Mouse (Mus musculus) erythroid progenitor cell, adult 5-6 weeks (primary cell): Measurements from ENCODE around the gene Patj. TPM values are rescaled to one million over a fixed set of nuclear protein-coding genes. Genes with fewer than 3 reads are reported as not detected.
"Not testable (repeated sequence)": the region's sequence is repeated elsewhere in the genome, so short reads cannot be mapped to it uniquely, and the experiment has no call there.

Source experiments
- ATAC-seq: replicated peaks from 2 replicates; pipeline ENCODE4 v1.8.0; 2016; ENCODE audit warnings: moderate number of reproducible peaks, mild to moderate bottlenecking, moderate TSS enrichment, inconsistent platforms; ENCODE audit not compliant: poor library complexity, low FRiP score, severe bottlenecking
- total RNA-seq, 2 experiments: library from RNA; stranded (forward) in 1 of 2; stranded (reverse) in 1 of 2; fragments of 150-400 nt in 1 of 2; fragments of 186-747, 209-891 nt in 1 of 2; gene quantifications; 2 replicates each; pipeline versions ENCODE4 v1.2.3 to v1.2.4; 2015 to 2017; ENCODE audit warnings: low replicate concordance in 2 of 2

Patj gene
- total RNA-seq, 2 experiments from 2014 or later = 4.2 TPM; not detected in 1

DNA sequence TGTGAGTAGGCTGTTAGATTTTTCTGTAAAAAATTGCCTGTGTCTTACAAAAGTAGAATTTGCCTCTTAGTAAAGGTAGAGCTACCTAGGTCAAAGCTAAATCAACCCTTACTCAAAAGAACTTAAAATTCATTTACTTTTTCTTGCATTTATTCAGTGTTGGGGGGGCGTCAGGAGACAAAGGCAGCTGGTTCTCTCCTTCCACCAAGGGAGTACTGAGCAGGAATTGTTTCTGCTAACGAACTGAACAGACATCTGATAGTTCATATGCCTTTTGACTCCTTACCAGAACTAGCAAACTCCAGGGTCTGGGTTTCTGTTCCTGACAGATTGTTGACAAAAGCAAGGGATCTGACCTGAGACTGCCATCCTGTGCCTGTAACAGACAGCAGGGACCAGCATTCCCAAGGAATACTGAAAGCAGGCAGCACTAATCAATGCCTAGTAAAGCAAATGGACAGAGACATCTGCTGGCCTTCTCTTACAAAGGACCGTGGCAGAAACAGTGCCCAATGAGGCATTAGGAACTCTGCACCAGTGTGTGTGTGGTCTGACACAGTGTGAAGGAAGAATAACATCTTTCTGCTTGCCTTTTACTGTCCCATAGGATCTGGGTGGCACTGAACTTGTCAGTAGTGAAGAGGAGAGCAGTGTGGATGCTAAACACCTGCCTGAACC lies 227.6 kb downstream of the Patj start:
- ATAC-seq = no peak

- no peak for ATAC-seq
Observed at GRCm38 (mm10) chr4:98628286-98628685, 232.7 kb downstream of the Patj start.

DNA sequence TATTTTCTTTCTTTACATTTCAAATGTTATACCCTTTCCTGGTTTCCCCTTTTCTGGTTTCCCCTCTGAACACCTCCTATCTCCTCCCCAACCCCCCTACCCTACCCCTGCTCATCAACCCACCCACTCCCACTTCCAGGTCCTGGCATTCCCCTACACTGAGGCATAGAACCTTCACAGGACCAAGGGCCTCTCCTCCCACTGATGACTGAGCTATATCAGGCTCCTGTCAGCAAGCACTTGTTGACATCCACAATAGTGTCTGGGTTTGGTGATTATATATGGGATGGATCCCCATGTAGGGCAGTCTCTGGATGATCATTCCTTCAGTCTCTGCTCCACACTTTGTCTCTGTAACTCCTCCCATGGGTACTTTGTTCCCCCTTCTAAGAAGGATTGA lies 233.6 kb downstream of the Patj start:
- ATAC-seq = not testable (repeated sequence)

- no peak; the same call in 1 of the 2 replicates for ATAC-seq
Observed at GRCm38 (mm10) chr4:98635140-98635837, 239.7 kb downstream of the Patj start.

DNA sequence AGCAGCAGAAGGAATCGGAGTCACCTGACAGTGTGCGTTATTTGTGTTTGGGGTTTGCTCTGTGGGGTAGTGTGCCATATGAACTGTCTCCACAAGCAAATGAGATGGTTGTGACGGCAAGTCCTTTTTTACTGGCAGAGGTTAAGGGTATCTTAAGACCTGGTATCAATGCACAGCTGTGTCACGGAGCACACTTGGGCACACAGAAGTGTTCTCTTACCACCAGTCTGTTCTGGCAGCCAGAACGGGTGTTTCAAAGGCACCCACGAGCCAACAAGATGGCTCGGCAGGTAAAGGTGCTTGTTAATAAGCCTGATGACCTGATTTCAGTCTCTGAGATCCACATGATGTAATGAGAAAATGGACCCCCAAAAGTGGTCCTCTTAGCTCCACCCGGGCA lies 243.1 kb downstream of the Patj start:
- no peak for ATAC-seq

DNA sequence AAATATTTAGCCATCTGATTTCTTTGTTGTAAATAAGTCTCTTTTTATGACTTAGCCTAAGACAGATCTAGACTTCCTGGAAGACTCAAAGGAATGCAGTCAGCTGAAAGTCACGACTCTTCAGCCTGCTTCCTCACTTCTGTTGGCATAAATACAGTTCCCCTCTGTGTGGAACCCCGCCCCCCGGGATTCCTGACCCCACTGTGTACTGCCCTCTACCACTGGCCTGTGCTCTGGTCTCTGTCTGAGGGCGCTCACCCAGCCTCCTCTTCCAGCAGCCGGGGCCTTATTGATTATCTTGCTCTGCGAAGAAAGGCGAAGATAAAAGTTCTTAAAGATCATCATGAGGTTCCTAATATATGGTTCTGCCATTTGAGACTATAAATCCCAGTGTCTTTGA lies 258.1 kb downstream of the Patj start:
- ATAC-seq = no peak

- ATAC-seq = no peak
Observed at GRCm38 (mm10) chr4:98654419-98654821, 258.8 kb downstream of the Patj start.

DNA sequence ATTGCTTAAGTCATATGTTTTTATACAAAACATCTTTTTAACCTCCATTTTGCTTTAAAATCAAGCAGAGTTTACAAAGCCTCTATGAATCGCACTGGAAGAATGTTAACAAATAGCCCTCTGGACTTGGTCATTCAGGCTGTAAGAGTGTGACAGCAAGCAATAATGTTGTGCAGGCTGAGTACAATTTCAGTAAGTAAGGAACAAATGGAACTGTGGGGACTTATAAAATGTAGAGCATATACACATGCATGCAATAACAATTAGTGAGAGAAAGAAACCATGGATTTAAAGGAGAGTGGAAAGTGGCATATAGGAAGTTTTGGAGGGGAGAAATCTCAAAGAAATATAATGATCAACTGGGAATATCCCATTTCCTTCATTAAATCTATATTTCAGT lies 261.2 kb downstream of the Patj start:
- no peak for ATAC-seq

DNA sequence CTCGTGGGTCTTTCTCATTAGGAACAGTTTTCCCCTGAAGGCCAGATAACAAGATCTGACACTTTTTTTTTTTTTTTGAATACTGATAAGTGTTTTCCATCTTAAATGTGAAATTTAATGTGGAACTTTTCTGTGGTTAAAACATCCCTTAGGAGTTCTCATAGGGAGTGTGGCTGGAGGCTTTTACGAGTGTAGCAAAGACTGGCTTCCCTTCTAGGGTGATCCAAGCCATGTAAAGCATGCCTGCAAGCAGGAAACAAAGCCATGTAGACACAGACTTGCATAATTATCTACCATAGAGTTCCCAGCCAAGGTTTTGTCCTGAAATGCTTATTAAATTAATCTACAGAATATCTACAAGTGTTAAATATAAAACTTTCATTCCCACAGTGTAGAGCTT lies 263.4 kb downstream of the Patj start:
- no peak for ATAC-seq

- no peak for ATAC-seq
Observed at GRCm38 (mm10) chr4:98660534-98660933, 264.9 kb downstream of the Patj start.

GRCm38 (mm10) chr4:98665884-98666283 lies 270.3 kb downstream of the Patj start:
- ATAC-seq = no peak

DNA sequence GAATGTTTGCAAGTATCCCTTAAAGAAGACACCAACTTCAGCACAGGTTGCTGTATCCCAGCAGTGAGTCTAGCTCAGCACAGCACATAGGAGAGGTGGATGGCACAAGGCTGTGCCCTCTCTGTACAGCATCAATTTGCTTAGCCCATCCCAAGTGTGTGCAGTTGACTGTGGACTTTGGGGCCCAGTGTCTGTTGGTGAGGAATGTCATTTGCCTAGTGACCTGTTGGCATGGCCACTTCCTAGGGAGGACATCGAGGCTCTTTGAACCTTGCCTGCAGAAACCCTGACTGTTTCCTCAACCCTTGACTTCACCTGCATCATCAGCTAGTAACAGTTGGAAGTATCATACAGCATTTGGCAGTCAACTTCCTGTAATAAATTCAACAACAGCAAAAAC lies 270.9 kb downstream of the Patj start:
- ATAC-seq = no peak

GRCm38 (mm10) chr4:98667009-98667408 lies 271.4 kb downstream of the Patj start:
- no peak for ATAC-seq

- ATAC-seq = no peak
Observed at GRCm38 (mm10) chr4:98677506-98677905, 281.9 kb downstream of the Patj start.

DNA sequence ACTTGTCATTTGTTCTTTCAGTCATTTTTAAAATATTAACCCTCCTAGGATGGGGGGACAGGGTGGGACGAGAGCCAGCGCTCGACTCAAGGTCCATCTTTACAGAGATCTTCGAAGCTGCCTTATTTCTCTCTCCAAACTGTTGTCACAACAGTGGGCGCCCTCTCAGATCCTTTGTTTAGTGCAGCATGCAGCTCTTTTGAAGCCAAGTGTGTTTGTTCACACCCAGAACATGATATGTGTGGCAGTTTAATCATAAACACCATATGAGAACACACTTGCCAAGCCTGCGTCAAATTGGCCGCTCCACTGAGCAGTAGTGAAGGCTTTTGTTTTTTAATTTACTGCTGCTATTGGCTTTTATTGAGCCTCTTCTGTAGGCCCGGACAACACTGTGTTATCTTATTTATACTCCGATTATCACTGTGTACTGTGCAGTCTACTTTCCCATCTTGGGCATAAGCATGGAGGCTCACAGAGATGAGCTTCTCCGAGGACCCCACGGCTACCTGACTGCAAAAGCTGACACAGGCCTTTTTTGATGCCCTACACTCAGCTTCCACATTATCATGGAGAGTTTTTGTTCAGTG lies 291.2 kb downstream of the Patj start:
- no peak for ATAC-seq

DNA sequence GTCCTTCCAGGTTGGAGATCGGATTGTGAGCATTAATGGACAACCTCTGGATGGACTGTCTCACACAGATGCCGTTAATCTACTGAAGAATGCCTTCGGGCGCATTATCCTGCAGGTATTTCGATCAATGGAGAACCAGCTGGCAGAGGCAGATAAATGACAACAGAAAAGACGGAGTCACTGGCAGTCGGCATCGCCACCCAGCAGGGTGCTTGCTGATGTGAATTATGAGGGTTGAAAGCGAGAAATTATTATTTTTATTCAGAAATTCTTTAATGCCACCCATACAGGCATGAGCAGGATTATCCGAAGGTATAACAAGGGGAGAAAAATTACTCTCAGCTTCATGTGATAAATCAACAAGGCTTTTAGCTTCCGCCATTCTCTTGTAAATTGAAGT lies 292.5 kb downstream of the Patj start:
- ATAC-seq = no peak

DNA sequence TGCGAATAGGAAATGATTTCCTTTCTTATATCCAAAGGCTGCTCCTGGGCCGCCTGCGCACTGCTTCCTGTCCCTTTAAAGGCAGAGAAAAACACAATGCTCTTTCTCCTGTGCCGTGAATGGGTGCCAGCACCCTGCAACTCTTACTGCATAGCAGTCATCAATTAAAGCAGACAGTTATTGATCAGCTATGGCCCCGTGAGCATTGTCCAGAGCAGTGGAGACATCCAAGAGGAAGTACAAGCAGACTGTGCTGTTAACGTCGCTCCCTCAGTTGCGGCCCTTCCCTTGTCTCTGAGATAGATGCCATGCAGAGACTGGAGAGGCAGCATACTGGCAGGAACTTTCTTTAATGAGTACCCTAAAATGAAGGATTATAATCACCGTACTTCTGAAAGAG lies 292.9 kb downstream of the Patj start:
- no peak for ATAC-seq

DNA sequence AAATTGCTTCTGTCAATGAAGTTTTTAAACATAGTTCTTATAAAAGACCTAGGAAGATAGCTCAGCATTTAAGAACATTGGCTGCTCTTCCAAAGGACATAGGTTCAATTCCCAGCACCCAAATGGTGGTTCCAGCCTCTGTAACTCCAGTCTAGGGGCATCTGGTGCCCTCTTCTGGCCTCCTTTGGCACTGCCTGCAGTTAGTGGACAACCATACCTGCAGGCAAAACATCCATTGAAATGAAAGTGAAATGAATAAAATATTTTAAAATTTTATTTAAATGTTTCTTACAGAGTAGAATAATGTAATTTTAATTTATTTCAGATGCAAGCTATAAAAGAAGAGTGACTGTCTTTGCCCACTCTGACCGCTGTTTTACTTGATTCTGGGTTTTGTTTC lies 294.4 kb downstream of the Patj start:
- no peak for ATAC-seq

GRCm38 (mm10) chr4:98693465-98694185 lies 298.0 kb downstream of the Patj start:
- ATAC-seq = no peak

GRCm38 (mm10) chr4:98697932-98698331 lies 302.3 kb downstream of the Patj start:
- no peak for ATAC-seq

GRCm38 (mm10) chr4:98698921-98699320 lies 303.3 kb downstream of the Patj start:
- ATAC-seq = no peak
